Mouse (Mus musculus): Measurements from ENCODE around the gene Cdkal1.

- TF ChIP-seq CTCF (IDR thresholded peaks at IDR 0.05; ENCODE audit: low read depth) (no peak), EP300 (IDR thresholded peaks at IDR 0.05; ENCODE audit: low read depth) (no peak)
These were observed 74.1 kb downstream of the Cdkal1 start for GRCm38 (mm10) chr13:29781332-29781731.

Data from liver, postnatal 0 days (tissue).